Mouse (Mus musculus): ENCODE measurements at regions not wholly inside any gene's neighbourhood (a gene's known extent, or its start where the extent isn't known, plus 50 kb on each side); places are given as distances from the start of the nearest gene placed in this dataset.

DNA sequence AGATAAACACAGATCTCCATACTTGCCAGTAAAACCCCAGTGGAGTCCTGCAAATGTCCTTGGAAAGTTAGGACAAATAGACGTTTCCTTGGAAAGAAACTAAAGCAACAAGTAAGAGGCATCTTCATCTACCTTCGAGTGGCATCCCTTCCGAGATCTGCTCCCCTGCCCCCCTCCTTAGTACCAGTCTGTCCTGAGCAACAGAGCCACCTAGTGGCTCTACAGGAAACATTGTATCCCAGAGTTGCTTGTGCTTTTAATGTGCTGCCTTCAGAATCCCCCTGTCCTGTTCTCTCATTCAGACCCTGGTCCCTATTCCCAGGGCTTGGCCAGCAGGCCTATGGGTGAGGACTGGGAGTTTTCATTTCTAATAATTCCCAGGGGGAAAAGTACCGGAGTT, 423.1 kb upstream of the Smarca2 start:
- Histone ChIP-seq H3K27me3 (no peaks in the 10 kb centered on the region), H3K4me1 (no peaks in the 10 kb centered on the region), H3K4me2 (replicated peaks) (no peak overlapping the region), H3K27ac (no peak overlapping the region), H3K9me3 (replicated peaks) (no peaks in the 10 kb centered on the region), H3K9ac (no peak overlapping the region), H3K4me3 (no peak overlapping the region), H3K36me3 (no peaks in the 10 kb centered on the region)
- no peak for ATAC-seq (ENCODE audit: low FRiP score)
- 24% methylated on average over 4 of the region's 4 CpGs for WGBS

DNA sequence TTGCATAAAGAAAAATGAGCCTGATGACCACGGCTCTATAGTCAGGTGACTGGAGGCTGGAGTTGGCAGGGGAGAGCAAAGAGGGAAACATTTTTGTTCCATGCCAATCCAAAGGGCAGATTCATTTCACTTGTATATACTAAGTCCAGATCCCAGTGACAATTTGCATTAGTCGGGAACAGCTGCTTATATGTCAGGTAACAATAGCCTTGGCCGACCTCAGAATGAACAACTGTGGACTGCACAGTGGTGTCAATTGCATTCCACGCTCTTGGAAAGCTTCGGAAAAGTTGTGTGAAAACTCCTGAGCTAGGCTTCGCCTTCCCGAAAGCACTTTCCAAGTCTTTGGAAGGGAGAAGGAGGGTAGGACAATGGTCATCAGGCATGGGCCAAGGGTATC, 419.8 kb upstream of the Smarca2 start:
- Histone ChIP-seq H3K4me3 (no peak overlapping the region), H3K27ac (no peak overlapping the region), H3K9me3 (replicated peaks) (no peaks in the 10 kb centered on the region), H3K27me3 (no peaks in the 10 kb centered on the region), H3K4me1 (no peaks in the 10 kb centered on the region), H3K36me3 (no peaks in the 10 kb centered on the region), H3K9ac (no peak overlapping the region), H3K4me2 (replicated peaks) (no peak overlapping the region)
- no peak for ATAC-seq (ENCODE audit: low FRiP score)
- 86% methylated on average over 7 of the region's 7 CpGs for WGBS

- ATAC-seq (ENCODE audit: low FRiP score): no peak
- no peaks in the 10 kb centered on the region for H3K4me1 ChIP-seq
- no peak overlapping the region for H3K4me3 ChIP-seq
- WGBS: 83% methylated on average over 1 of the region's 1 CpGs
- H3K27ac ChIP-seq: no peak overlapping the region
- H3K27me3 ChIP-seq: no peaks in the 10 kb centered on the region
- no peaks in the 10 kb centered on the region for H3K9me3 ChIP-seq (replicated peaks)
- H3K9ac ChIP-seq: no peak overlapping the region
- H3K36me3 ChIP-seq: no peaks in the 10 kb centered on the region
- H3K4me2 ChIP-seq (replicated peaks): no peak overlapping the region
These were observed 414.0 kb upstream of the Smarca2 start for GRCm38 (mm10) chr19:26190803-26191202.

GRCm38 (mm10) chr19:26193664-26194063, 411.2 kb upstream of the Smarca2 start:
- Histone ChIP-seq H3K9ac (no peak overlapping the region), H3K27ac (no peak overlapping the region), H3K4me2 (replicated peaks) (no peak overlapping the region), H3K9me3 (replicated peaks) (no peaks in the 10 kb centered on the region), H3K4me1 (no peaks in the 10 kb centered on the region), H3K36me3 (no peaks in the 10 kb centered on the region), H3K4me3 (no peak overlapping the region), H3K27me3 (no peaks in the 10 kb centered on the region)
- 78% methylated on average over 1 of the region's 1 CpGs for WGBS
- ATAC-seq (ENCODE audit: low FRiP score): no peak

GRCm38 (mm10) chr19:26208760-26209159, 396.1 kb upstream of the Smarca2 start:
- no peak for ATAC-seq (ENCODE audit: low FRiP score)
- H3K4me3 ChIP-seq: no peak overlapping the region
- no peaks in the 10 kb centered on the region for H3K27me3 ChIP-seq
- no peak overlapping the region for H3K9ac ChIP-seq
- no peaks in the 10 kb centered on the region for H3K4me1 ChIP-seq
- H3K36me3 ChIP-seq: no peaks in the 10 kb centered on the region
- no peak overlapping the region for H3K27ac ChIP-seq
- 53% methylated on average over 1 of the region's 1 CpGs for WGBS
- H3K9me3 ChIP-seq (replicated peaks): no peaks in the 10 kb centered on the region
- H3K4me2 ChIP-seq (replicated peaks): no peak overlapping the region

- Histone ChIP-seq H3K9me3 (replicated peaks) (no peaks in the 10 kb centered on the region), H3K4me2 (replicated peaks) (no peak overlapping the region), H3K4me3 (no peak overlapping the region), H3K36me3 (no peaks in the 10 kb centered on the region), H3K9ac (no peak overlapping the region), H3K27ac (no peak overlapping the region), H3K27me3 (no peaks in the 10 kb centered on the region), H3K4me1 (no peaks in the 10 kb centered on the region)
- WGBS: 70% methylated on average over 4 of the region's 4 CpGs
- no peak for ATAC-seq (ENCODE audit: low FRiP score)
These were observed 370.3 kb upstream of the Smarca2 start for GRCm38 (mm10) chr19:26234539-26234938.

GRCm38 (mm10) chr19:26244067-26244466, 360.8 kb upstream of the Smarca2 start:
- Histone ChIP-seq H3K4me2 (replicated peaks) (no peak overlapping the region), H3K9ac (no peak overlapping the region), H3K4me3 (no peak overlapping the region), H3K27ac (no peak overlapping the region), H3K4me1 (no peaks in the 10 kb centered on the region), H3K36me3 (no peaks in the 10 kb centered on the region), H3K27me3 (no peaks in the 10 kb centered on the region), H3K9me3 (replicated peaks) (no peaks in the 10 kb centered on the region)
- WGBS: 75% methylated on average over 6 of the region's 6 CpGs
- no peak for ATAC-seq (ENCODE audit: low FRiP score)

DNA sequence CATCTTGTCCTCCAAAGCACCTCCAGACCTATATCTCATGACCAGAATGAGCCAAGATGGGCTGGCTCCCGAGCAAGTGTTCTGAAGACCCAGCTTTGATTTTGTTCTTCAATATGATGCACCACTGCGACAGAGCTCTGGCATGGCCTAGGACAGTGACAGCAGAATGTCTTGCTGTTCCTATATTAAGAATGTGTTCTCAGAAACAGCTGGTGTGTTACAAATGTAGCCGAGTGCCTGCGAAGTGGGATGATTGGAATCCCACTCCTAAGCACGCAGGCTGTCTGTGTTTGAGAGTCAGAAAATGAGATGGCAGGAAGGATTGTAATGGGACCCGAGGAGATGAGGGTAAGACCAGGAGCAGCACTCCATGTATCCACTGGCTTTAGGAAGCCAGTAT, 355.1 kb upstream of the Smarca2 start:
- H3K9me3 ChIP-seq (replicated peaks): no peaks in the 10 kb centered on the region
- H3K4me2 ChIP-seq (replicated peaks): no peak overlapping the region
- WGBS: 90% methylated on average over 6 of the region's 6 CpGs
- ATAC-seq (ENCODE audit: low FRiP score): no peak
- H3K4me1 ChIP-seq: no peaks in the 10 kb centered on the region
- no peak overlapping the region for H3K4me3 ChIP-seq
- H3K27me3 ChIP-seq: no peaks in the 10 kb centered on the region
- H3K36me3 ChIP-seq: no peaks in the 10 kb centered on the region
- no peak overlapping the region for H3K27ac ChIP-seq
- H3K9ac ChIP-seq: no peak overlapping the region

- no peak overlapping the region for H3K4me3 ChIP-seq
- H3K36me3 ChIP-seq: no peaks in the 10 kb centered on the region
- no peak overlapping the region for H3K27ac ChIP-seq
- no peak overlapping the region for H3K9ac ChIP-seq
- H3K27me3 ChIP-seq: no peaks in the 10 kb centered on the region
- no peak for ATAC-seq (ENCODE audit: low FRiP score)
- 57% methylated on average over 4 of the region's 4 CpGs for WGBS
- H3K9me3 ChIP-seq (replicated peaks): no peaks in the 10 kb centered on the region
- H3K4me2 ChIP-seq (replicated peaks): no peak overlapping the region
- H3K4me1 ChIP-seq: no peaks in the 10 kb centered on the region
These were observed 346.2 kb upstream of the Smarca2 start for GRCm38 (mm10) chr19:26258677-26259076.

GRCm38 (mm10) chr19:26261530-26261929, 343.3 kb upstream of the Smarca2 start:
- H3K27me3 ChIP-seq: no peaks in the 10 kb centered on the region
- H3K4me3 ChIP-seq: no peak overlapping the region
- H3K9ac ChIP-seq: no peak overlapping the region
- H3K27ac ChIP-seq: no peak overlapping the region
- 84% methylated on average over 2 of the region's 2 CpGs for WGBS
- H3K4me2 ChIP-seq (replicated peaks): no peak overlapping the region
- no peaks in the 10 kb centered on the region for H3K36me3 ChIP-seq
- H3K4me1 ChIP-seq: no peaks in the 10 kb centered on the region
- no peak for ATAC-seq (ENCODE audit: low FRiP score)
- H3K9me3 ChIP-seq (replicated peaks): no peaks in the 10 kb centered on the region

DNA sequence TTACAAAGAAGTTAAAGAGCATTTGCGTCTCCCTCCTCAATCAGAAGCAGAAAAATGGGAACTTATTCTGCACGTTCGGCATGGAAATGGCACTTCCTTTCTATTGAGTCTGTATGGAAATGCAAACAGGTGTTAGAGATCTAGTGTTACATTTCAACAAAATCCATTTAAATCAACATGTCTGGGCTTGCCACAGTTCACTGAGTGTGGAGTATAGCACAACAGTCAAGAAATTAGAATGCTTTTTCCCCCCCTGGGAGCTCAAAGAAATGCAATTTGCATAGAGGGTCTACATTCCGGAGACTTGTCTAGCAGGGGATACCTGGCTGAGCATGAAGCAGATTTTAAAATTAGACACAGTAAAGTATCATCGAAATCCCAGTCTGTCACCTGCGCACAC, 308.5 kb upstream of the Smarca2 start:
- H3K27ac ChIP-seq: no peak overlapping the region
- H3K9me3 ChIP-seq (replicated peaks): no peaks in the 10 kb centered on the region
- no peak overlapping the region for H3K4me3 ChIP-seq
- H3K36me3 ChIP-seq: no peaks in the 10 kb centered on the region
- WGBS: 84% methylated on average over 6 of the region's 6 CpGs
- no peaks in the 10 kb centered on the region for H3K4me1 ChIP-seq
- ATAC-seq (ENCODE audit: low FRiP score): no peak
- H3K4me2 ChIP-seq (replicated peaks): no peak overlapping the region
- no peaks in the 10 kb centered on the region for H3K27me3 ChIP-seq
- H3K9ac ChIP-seq: no peak overlapping the region

DNA sequence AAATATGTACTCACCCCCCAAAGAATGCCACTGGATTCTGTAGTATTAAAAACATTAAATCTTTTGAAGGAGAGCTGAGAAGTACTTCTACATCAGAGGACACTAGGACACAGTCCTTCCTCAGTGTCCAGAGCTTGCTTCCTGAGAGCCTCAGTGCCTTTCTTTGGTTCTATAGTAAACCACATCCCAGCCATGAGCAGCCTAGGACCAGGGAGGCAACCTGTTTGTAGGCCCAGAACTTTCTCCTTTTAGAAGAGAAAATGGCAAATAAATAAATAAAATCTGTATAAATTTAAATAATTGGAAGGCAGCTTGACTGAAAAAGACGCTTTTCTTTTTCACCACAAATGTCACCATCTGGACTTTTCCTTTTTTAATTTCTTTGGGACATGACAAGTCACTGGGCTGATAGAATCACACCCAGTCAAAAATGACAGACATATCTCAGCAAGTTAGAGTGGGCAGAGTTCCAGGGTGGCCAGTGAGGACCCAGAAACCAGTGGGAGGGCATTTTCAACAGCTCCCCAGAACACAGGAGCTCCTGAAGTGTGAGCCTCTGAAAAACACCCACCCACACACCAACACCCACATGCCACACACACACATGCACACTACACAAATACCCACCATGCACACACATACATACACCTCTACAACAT, 296.2 kb upstream of the Smarca2 start:
- Histone ChIP-seq H3K4me3 (no peak overlapping the region), H3K27me3 (no peaks in the 10 kb centered on the region), H3K9ac (no peak overlapping the region), H3K27ac (no peak overlapping the region), H3K4me2 (replicated peaks) (no peak overlapping the region), H3K36me3 (no peaks in the 10 kb centered on the region), H3K9me3 (replicated peaks) (no peaks in the 10 kb centered on the region), H3K4me1 (no peaks in the 10 kb centered on the region)
- ATAC-seq (ENCODE audit: low FRiP score): no peak
- WGBS: 81% methylated on average over 1 of the region's 1 CpGs

GRCm38 (mm10) chr19:26318977-26319376, 285.9 kb upstream of the Smarca2 start:
- no peak for ATAC-seq (ENCODE audit: low FRiP score)
- H3K4me3 ChIP-seq: no peak overlapping the region
- H3K27ac ChIP-seq: no peak overlapping the region
- H3K27me3 ChIP-seq: no peaks in the 10 kb centered on the region
- no peak overlapping the region for H3K4me2 ChIP-seq (replicated peaks)
- H3K4me1 ChIP-seq: no peaks in the 10 kb centered on the region
- 87% methylated on average over 2 of the region's 2 CpGs for WGBS
- no peaks in the 10 kb centered on the region for H3K36me3 ChIP-seq
- no peaks in the 10 kb centered on the region for H3K9me3 ChIP-seq (replicated peaks)
- H3K9ac ChIP-seq: no peak overlapping the region
